Mouse (Mus musculus): Measurements from ENCODE around the gene Smim13. TPM values are rescaled to one million over a fixed set of nuclear protein-coding genes. Genes with fewer than 3 reads are reported as not detected.

Smim13 gene
- polyA plus RNA-seq, 1 experiment from 2014 or later = 9.8 TPM

Other genes with a start within 250 kb of the Smim13 start
- 47.4 and 52.5 TPM in 2 replicates for gene Pak1ip1, start 248.8 kb upstream of the Smim13 start, polyA plus RNA-seq (2015; fragmentation: Nextera tagmentation; extraction: Ambion mirVana)
- 189 and 250 TPM in 2 replicates for gene Tmem14c, start 233.6 kb upstream of the Smim13 start, polyA plus RNA-seq (2015; fragmentation: Nextera tagmentation; extraction: Ambion mirVana)
- gene Mak, start 170.1 kb upstream of the Smim13 start, polyA plus RNA-seq (2015; fragmentation: Nextera tagmentation; extraction: Ambion mirVana) = 0.10 and 0.27 TPM in 2 replicates
- gene Gcm2, start 138.8 kb upstream of the Smim13 start, polyA plus RNA-seq (2015; fragmentation: Nextera tagmentation; extraction: Ambion mirVana) = not detected in 2 replicates
- 0.17 TPM in 1 of 2 replicates, not detected in the other for gene Sycp2l, start 135.5 kb upstream of the Smim13 start, polyA plus RNA-seq (2015; fragmentation: Nextera tagmentation; extraction: Ambion mirVana)
- gene Elovl2, start 29.4 kb upstream of the Smim13 start, polyA plus RNA-seq (2015; fragmentation: Nextera tagmentation; extraction: Ambion mirVana) = 1.5 and 2.1 TPM in 2 replicates
- gene Gm17364, start 24.1 kb downstream of the Smim13 start, polyA plus RNA-seq (2015; fragmentation: Nextera tagmentation; extraction: Ambion mirVana) = not detected in 2 replicates
- gene Nedd9, start 237.5 kb downstream of the Smim13 start, polyA plus RNA-seq (2015; fragmentation: Nextera tagmentation; extraction: Ambion mirVana) = 18.5 and 19.3 TPM in 2 replicates